Mouse (Mus musculus) spleen, adult 10 weeks (tissue): Measurements from ENCODE around the gene Olfr715b. TPM values are rescaled to one million over a fixed set of nuclear protein-coding genes. Genes with fewer than 3 reads are reported as not detected.

Experiments used
- polyA plus RNA-seq: library from polyadenylated mRNA; stranded (reverse); fragments of 350-450 nt; fragmentation: Illumina TruSeq; extraction: RNeasy Lipid Tissue Mini Kit (QIAGEN cat#74804); gene quantifications from one replicate; pipeline ENCODE4 v1.2.3, GENCODE M21; 2015; ENCODE audit warnings: low replicate concordance; ENCODE audit not compliant: insufficient read depth

The Olfr715b gene
- polyA plus RNA-seq = not detected

GRCm38 (mm10) chr7:107110269-107110668 is at the start of gene Olfr715b:
Olfr715b (minus strand) TSS chr7:107110369.

DNA sequence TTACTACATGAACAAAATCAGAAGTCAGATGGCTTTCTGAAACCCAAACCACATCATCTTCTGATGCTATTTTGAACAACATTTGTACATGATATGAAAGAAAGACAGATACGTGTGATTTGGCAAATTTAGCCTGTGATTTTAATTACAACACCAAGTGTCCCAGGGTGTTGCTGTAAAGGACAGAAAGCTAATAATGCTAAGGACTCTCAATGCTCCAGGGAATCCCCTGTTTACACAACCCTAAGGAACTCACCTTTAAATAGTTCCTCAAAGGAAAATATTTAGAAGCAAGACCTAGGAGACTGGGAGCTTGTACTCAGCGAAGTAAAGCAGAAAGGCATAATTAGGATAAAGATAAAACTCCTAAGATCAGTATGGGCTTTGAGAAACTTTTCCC is 27.9 kb upstream of the Olfr715b start, which contains the start of gene Olfr716:
TSS of gene Olfr716 (plus strand) at position 301 of the 400 bp plus-strand sequence.

GRCm38 (mm10) chr7:107130983-107131382 is 20.8 kb upstream of the Olfr715b start, which contains the start of gene Olfr715:
Olfr715 (minus strand) TSS chr7:107131083.

DNA sequence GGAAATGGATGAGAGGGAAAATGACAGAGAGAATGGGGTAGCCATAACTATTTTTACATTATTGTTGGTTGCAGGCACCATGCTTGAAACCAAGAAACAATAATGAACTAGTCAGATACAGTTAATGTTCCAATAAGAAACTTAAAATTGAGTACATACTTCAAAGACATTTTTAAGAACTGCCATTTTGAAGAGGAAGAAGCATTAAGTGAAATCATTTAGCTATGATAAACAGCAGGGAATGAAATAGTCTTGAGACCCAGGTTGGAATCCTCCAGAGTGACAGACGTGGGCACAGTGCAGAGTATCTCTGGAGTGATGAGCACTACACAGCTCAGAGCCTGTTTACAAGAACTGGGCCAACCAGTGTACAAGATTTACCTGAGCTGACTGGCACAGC is 17.2 kb downstream of the Olfr715b start, which contains the start of gene Olfr17:
TSS of gene Olfr17 (plus strand) at position 301 of the 400 bp plus-strand sequence.

DNA sequence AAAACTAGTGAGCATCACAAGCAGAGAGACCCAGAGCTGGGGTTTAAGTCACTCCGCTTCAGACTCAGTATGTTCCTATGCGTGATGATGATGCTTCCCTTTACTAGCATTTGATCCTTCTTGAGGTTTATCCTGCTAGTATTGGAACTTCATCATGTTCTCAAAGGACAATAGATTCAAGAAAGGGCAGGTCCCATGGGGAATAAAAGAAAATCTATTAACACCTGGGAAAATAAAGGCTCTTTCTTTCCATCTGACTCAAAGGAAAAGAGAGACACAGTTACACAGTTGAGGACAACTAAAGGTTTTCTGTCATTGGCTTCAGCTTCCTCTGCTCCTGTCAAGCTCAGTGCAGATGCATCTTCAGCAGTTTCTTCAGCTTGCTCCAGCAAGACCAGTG is 39.5 kb downstream of the Olfr715b start, which contains the start of gene Olfr714:
TSS of gene Olfr714 (plus strand) at position 301 of the 400 bp plus-strand sequence.

Other genes with a start within 250 kb of the Olfr715b start
- not detected for gene Olfr704, start 247.2 kb downstream of the Olfr715b start, polyA plus RNA-seq
- not detected for gene Olfr705, start 233.5 kb downstream of the Olfr715b start, polyA plus RNA-seq
- gene Olfr706, start 222.2 kb downstream of the Olfr715b start, polyA plus RNA-seq = not detected
- not detected for gene Olfr707, start 209.1 kb downstream of the Olfr715b start, polyA plus RNA-seq
- not detected for gene Olfr1532-ps1, start 202.4 kb downstream of the Olfr715b start, polyA plus RNA-seq
- not detected for gene Olfr709-ps1, start 178.2 kb downstream of the Olfr715b start, polyA plus RNA-seq
- gene Olfr710, start 162.1 kb downstream of the Olfr715b start, polyA plus RNA-seq = not detected
- not detected for gene Olfr6, start 146.4 kb downstream of the Olfr715b start, polyA plus RNA-seq
- not detected for gene Olfr711, start 134.9 kb downstream of the Olfr715b start, polyA plus RNA-seq
- not detected for gene Olfr2, start 104.3 kb downstream of the Olfr715b start, polyA plus RNA-seq
- gene Olfr713, start 79.2 kb downstream of the Olfr715b start, polyA plus RNA-seq = not detected
- not detected for gene Olfr714, start 39.4 kb downstream of the Olfr715b start, polyA plus RNA-seq
- not detected for gene Olfr17, start 17.1 kb downstream of the Olfr715b start, polyA plus RNA-seq
- gene Olfr715, start 20.7 kb upstream of the Olfr715b start, polyA plus RNA-seq = not detected
- gene Olfr716, start 28.0 kb upstream of the Olfr715b start, polyA plus RNA-seq = not detected
- not detected for gene Nlrp14, start 56.6 kb upstream of the Olfr715b start, polyA plus RNA-seq
- gene Rbmxl2, start 99.1 kb upstream of the Olfr715b start, polyA plus RNA-seq = not detected